Mouse (Mus musculus) cortical plate, adult 2 months (tissue): ENCODE measurements around the gene Flt1. TPM values are rescaled to one million over a fixed set of nuclear protein-coding genes. Genes with fewer than 3 reads are reported as not detected.
A peak's percentile ranks its signal among the peaks of the same experiment; 100 is the strongest.

Experiments used
- H3K27ac ChIP-seq: fragments of 200-500 bp; 2 replicates; pipeline ENCODE4 v1.5.1; 2012; ENCODE audit warnings: low read length, control low read depth, inconsistent platforms; ENCODE audit not compliant: insufficient read depth
- H3K4me1 ChIP-seq: fragments of 200-500 bp; 2 replicates; pipeline ENCODE4 v1.6.1; 2011; ENCODE audit warnings: low read length; ENCODE audit not compliant: control insufficient read depth, insufficient read depth
- H3K4me3 ChIP-seq: fragments of 200-500 bp; 2 replicates; pipeline ENCODE4 v1.5.1; 2011; ENCODE audit warnings: mild to moderate bottlenecking, low read length, control low read depth; ENCODE audit not compliant: insufficient read depth
- CTCF ChIP-seq: fragments of 200-500 bp; IDR thresholded peaks from 2 replicates; pipeline ENCODE4 v1.5.1; 2011; ENCODE audit warnings: mild to moderate bottlenecking, control low read depth, low read length; ENCODE audit not compliant: insufficient read depth; ENCODE audit errors: extremely low read depth
- POLR2A ChIP-seq: fragments of 200-500 bp; IDR thresholded peaks from 2 replicates; pipeline ENCODE4 v1.6.1; 2011; ENCODE audit warnings: mild to moderate bottlenecking, low read length, control low read depth; ENCODE audit not compliant: insufficient read depth; ENCODE audit errors: extremely low read depth
- polyA plus RNA-seq: library from polyadenylated mRNA; depleted of rRNA; stranded (reverse); fragments of >200 nt; gene quantifications from 2 replicates; pipeline ENCODE4 v1.2.3, GENCODE M21; 2012

Flt1 gene
- polyA plus RNA-seq, 1 experiment, result 27.0 TPM

DNA sequence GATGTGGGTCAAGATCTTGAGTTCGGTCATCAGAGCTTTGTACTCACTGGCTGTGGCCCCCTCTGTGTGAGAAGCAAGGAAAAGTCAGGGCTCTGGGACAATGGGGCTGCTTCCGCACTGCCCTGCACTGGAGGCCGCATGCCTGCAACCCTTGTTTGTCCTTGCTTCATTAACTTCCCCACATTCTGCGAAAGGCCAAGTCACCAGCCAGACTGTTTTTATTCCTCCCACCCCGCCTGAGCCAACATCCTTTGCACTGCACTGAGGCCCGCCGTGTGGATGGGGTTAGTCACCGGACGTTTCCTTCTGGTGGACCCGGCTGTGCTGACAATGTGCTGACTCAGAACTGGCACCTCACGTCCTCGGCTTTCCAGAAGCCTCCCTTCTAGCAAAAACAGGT, 136.0 kb downstream of the Flt1 start:
- Histone ChIP-seq H3K4me3 (no peak overlapping the region), H3K27ac (no peak overlapping the region), H3K4me1 (no peaks in the 10 kb centered on the region)
- TF ChIP-seq POLR2A (no peak), CTCF (no peak)

DNA sequence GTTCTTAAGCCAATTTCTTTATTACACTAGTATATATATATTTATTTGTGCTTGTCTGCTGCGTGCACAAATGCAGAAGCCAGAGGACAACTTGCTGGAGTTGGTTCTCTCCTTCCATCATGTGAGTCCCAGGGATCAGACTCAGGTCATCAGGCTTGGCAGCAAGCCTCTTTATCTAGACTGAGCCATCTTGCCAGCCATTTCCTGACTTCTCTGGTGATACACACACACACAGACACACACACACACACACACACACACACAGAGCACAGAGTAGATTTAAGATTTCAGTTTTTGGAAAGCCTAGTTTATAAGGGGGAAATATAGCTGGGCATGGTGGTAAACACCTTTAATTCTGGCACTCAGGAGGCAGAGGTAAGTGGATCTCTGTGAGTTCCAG, 140.7 kb downstream of the Flt1 start:
- TF ChIP-seq POLR2A, result no peak
- TF ChIP-seq CTCF, result no peak
- H3K4me3 ChIP-seq, result no peak overlapping the region

DNA sequence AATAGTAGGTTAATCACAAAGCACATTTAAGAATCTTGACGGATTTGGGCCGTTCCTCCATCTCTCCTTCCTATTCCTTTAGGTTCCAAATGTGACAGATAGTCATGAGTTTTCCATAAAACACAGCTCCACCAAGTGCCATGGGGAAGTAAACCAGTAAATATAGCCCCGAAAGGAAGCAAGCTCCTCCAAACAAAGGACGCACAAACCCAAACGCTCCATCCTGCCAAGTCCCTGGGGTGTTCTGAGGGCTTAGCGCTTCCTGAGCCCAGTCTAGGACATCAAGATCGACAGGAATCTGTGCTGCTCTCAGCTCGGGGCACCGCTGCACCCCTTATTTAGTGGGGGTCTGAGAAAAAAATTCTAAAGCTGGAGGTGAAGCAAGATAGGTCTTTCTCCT, 141.2 kb downstream of the Flt1 start:
- Histone ChIP-seq H3K27ac (no peak overlapping the region), H3K4me3 (no peak overlapping the region), H3K4me1 (no peaks in the 10 kb centered on the region)
- TF ChIP-seq CTCF (no peak), POLR2A (no peak)

More for the DNA sequence above, 140.7 kb downstream of the Flt1 start:
- no peaks in the 10 kb centered on the region for H3K4me1 ChIP-seq
- H3K27ac ChIP-seq, result no peak overlapping the region

DNA sequence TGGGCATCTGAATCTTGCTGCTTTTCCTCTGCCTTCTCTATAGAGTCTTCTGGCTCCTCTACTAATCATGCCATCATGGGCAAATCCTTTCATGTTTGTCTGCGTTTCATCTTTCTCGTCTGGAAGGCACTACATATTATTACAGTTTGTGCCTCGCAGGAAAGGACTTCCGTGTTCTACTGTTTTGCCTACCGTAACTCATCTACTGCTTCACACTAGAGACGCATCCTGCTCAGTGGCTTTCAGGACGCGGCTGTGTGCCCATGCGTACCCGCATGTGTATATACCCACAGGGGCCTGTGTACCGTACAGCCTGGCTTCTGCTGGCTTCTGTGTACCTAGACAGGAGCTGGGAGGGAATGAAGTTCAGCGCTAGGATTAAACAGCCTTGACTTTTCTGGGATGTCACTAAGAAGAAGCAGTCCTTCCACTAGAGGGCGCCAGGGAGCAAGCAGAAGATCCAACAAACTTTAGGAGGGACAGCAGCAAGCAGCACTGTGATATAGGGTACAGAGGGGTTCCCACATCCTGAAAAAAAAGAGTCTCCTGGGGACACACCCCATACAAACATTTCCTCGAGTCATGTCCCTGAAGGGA, 142.0 kb downstream of the Flt1 start:
- H3K4me3 ChIP-seq, result no peak overlapping the region
- TF ChIP-seq CTCF, result peak; percentile 80
- no peak for TF ChIP-seq POLR2A
- H3K27ac ChIP-seq, result no peak overlapping the region
- H3K4me1 ChIP-seq, result no peaks in the 10 kb centered on the region

DNA sequence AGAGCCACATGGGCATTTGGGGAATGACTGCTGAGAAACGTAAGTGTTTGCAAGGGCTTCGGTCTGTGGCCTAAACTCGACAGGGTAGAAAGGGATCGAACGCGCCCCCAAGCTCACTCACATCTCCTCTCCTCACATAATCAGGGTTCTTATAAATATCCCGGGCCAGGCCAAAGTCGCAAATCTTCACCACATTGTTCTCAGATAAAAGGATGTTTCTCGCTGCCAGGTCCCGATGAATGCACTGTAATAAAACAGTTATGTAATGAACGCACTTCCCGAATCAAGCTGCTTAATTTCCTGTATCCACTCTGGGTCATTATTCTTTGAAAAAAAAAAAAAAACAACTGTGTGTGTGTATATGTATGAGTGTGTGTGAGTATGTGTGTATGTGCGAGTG, 145.6 kb downstream of the Flt1 start:
- Histone ChIP-seq H3K4me1 (no peaks in the 10 kb centered on the region), H3K4me3 (no peak overlapping the region), H3K27ac (no peak overlapping the region)
- no peak for TF ChIP-seq POLR2A
- no peak for TF ChIP-seq CTCF

DNA sequence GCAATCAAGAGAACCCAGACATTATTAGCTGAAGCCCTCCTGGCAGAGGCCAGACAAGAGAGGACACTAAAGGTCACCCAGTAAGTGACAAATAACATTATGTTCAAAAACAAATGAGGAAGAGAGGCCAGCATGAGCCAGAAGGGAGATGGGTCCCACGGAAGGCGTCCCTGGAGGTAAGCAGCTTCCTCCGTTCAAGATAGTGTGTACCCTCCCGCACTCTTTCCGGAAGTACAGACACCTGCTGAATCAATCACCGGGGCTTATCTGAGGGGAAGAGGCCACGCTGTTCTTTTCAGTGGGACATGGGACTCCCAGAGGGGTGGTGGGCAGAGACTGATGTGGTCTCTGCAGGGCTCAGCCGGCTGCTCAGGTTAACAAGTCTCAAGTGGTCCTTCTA, 146.1 kb downstream of the Flt1 start:
- no peak overlapping the region for H3K4me3 ChIP-seq
- H3K27ac ChIP-seq, result no peak overlapping the region
- no peaks in the 10 kb centered on the region for H3K4me1 ChIP-seq
- TF ChIP-seq CTCF (no peak), POLR2A (no peak)

DNA sequence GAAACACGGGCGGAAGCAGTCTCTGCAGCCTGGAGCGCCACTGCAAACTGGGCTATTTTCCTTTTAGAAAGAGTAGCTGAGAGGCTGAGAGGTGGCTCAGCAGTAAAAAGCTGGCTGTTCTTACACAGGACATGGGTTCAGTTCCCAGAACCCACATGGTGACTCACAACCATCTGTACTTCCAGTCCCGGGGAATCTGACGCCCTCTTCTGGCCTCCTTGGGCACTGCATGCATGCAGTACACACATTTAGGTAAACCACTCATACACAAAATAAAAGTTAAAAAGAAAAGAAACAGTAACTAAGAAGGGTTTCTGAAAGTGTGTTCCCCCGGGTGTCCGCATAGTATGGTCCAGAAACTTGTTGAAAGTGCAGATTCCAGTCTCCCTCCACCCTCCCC, 146.7 kb downstream of the Flt1 start:
- TF ChIP-seq POLR2A, result no peak
- no peak for TF ChIP-seq CTCF
- Histone ChIP-seq H3K4me3 (no peak overlapping the region), H3K4me1 (no peaks in the 10 kb centered on the region), H3K27ac (no peak overlapping the region)

DNA sequence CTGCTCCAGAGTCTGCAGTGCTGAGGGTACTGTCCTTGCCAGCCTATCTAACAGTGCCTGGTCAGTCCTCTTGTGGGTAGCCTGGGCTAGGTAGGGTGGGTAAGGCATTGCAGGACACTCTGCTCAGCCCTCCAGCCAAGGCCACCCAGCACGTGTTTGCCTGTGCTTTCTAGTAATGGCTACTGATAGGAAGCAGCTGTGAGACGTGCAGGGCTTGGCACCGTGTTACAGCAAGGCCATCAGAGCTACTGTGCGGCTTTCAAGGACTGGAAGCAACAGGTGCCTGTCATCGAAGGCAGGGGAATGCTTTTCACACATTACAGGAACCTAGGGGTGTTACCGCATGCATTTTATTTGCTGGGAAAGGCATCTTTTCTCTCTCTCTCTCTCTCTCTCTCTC, 148.8 kb downstream of the Flt1 start:
- no peak overlapping the region for H3K4me3 ChIP-seq
- no peaks in the 10 kb centered on the region for H3K4me1 ChIP-seq
- TF ChIP-seq POLR2A (no peak), CTCF (no peak)
- H3K27ac ChIP-seq, result no peak overlapping the region

DNA sequence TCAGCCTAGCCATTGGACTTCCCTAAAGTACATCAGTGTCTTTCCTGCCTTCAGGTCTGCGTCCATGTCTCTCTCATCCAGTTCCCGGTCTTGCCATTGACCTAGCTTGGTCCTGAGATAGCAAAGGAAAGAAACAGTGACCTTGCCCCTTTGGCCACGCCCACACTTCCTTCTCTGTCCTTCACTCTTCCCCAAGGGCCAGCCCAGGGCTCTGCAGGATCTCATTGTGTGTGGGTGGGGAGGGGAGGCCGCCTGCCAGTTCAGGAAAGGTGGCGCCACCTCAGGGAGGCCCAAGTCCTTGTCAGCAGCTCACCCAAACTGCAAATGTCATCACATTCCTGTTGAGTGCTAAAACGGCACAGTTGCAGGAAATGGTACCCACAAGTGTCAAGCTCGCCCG, 151.3 kb downstream of the Flt1 start:
- H3K4me3 ChIP-seq, result no peak overlapping the region
- TF ChIP-seq CTCF (no peak), POLR2A (no peak)
- H3K27ac ChIP-seq, result no peak overlapping the region
- no peaks in the 10 kb centered on the region for H3K4me1 ChIP-seq

DNA sequence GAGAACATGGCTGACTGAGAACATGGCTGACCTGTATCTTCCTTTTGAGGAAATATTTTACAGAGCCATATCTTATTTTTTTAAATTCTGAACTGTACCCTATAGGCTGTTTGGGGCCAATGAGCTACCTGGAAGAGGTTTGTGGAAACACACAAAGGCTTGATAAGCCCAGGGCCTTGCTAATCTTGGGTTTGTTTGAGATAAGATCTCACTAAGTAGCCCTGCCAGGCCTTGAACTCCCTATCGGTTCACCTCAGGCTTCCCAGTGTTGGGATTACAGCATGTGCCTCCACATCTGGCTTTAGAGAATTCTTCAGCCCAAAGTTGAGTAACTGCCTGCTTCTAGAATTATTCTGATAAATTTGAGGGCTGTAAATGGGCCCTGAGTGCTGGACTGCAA, 152.3 kb downstream of the Flt1 start:
- no peak for TF ChIP-seq CTCF
- no peak for TF ChIP-seq POLR2A
- no peak overlapping the region for H3K27ac ChIP-seq
- H3K4me1 ChIP-seq, result no peaks in the 10 kb centered on the region
- no peak overlapping the region for H3K4me3 ChIP-seq
